ENCODE assay signal across 8 mouse cellular contexts in genomic region chr2:34965293-34965692, GRCm38 (mm10). TPM values are rescaled to one million over a fixed set of nuclear protein-coding genes. Genes with fewer than 3 reads are reported as not detected.
A peak's percentile ranks its signal among the peaks of the same experiment; 100 is the strongest.
DNase-seq lines count a peak whose midpoint lies in the region; ATAC-seq and TF ChIP-seq lines count a peak whose summit lies in the region.

No protein-coding gene starts in this region.

- H3K4me3 ChIP-seq in G1E (ENCODE audit: low read depth, low read length), result no peak overlapping the region; the same call in 1 of the 2 replicates
- no peak overlapping the region for H3K4me3 ChIP-seq in lung, embryonic 16.5 days (ENCODE audit: low read length)

- H3K27ac ChIP-seq in lung, embryonic 16.5 days (ENCODE audit: low read length), result no peak overlapping the region

- peak; percentile 87 for DNase-seq in CD4-positive, CD25-positive, alpha-beta regulatory T cell, adult 2 months (ENCODE audit: low read depth, low spot score)
- DNase-seq in G1E (ENCODE audit: low spot score), result peak; percentile 73
- DNase-seq in heart, postnatal 14 days, result peak; percentile 29
- DNase-seq in testis, postnatal 14 days (ENCODE audit: low spot score), result peak; percentile 37
- DNase-seq in left cerebral cortex, postnatal 4 days, result no peak

- H3K27me3 ChIP-seq in G1E (ENCODE audit: insufficient read depth, low read length), result peaks cover 15% of the 10 kb centered on the region
- H3K27me3 ChIP-seq in lung, embryonic 16.5 days (ENCODE audit: control insufficient read depth, insufficient read depth, low read depth, low read length), result no peaks in the 10 kb centered on the region

- TF ChIP-seq CTCF in G1E (IDR thresholded peaks at IDR 0.05; ENCODE audit: low read depth, low read length), result no peak

- no peak overlapping the region for H3K9ac ChIP-seq in lung, embryonic 16.5 days (ENCODE audit: low read length)

- 30% methylated on average over 9 of the region's 9 CpGs for WGBS in lung, embryonic 16.5 days

- intact Hi-C loops in heart, postnatal 14 days (cut with DNase I), result loop anchor here (5.0 kb wide), 1 partner anchor 293 kb away; no protein-coding TSS in a partner anchor
- intact Hi-C loops in left cerebral cortex, postnatal 4 days (cut with DNase I), result no loop called here

- peak overlapping the region; percentile 32; the same call in 1 of the 2 replicates for H3K4me2 ChIP-seq in lung, embryonic 16.5 days (ENCODE audit: low read depth, low read length)

- no peaks in the 10 kb centered on the region for H3K9me3 ChIP-seq in G1E (replicated peaks)
- H3K9me3 ChIP-seq in lung, embryonic 16.5 days (ENCODE audit: control insufficient read depth, low read length), result no peaks in the 10 kb centered on the region

- H3K4me1 ChIP-seq in G1E (ENCODE audit: insufficient read depth, low read depth, low read length), result peaks cover 19% of the 10 kb centered on the region
- peaks cover 13% of the 10 kb centered on the region for H3K4me1 ChIP-seq in lung, embryonic 16.5 days (replicated peaks; ENCODE audit: control insufficient read depth, insufficient read depth, low read length)

- no peaks in the 10 kb centered on the region for H3K36me3 ChIP-seq in G1E (replicated peaks)
- H3K36me3 ChIP-seq in lung, embryonic 16.5 days (ENCODE audit: control insufficient read depth, insufficient read depth, low read length), result no peaks in the 10 kb centered on the region

- ATAC-seq in CD4-positive, CD25-positive, alpha-beta regulatory T cell, adult 4 months, result no peak
- ATAC-seq in G1E (ENCODE audit: extremely low read depth, insufficient number of reproducible peaks, low FRiP score, poor library complexity, severe bottlenecking), result 0 out of 2 replicates have a peak, but pooled peaks have one; percentile 34
- peak; percentile 69 for ATAC-seq in lung, embryonic 16.5 days (ENCODE audit: low read depth)
- ATAC-seq in inflammation-experienced regulatory T-cells, adult 6 months, result no peak

RNA-seq across cellular contexts. Expression of gene Traf1, which starts 3.7 kb away (rescaled TPM):
- polyA plus RNA-seq in CD4-positive, CD25-positive, alpha-beta regulatory T cell, adult 4 months (2017; shearing (Covaris generic)), result 100 to 1,000 TPM; 300 to 441 TPM
- total RNA-seq in G1E (2014; fragmentation: Nextera tagmentation) (not detected in 2 replicates), G1E (2017) (0.12 and 0.27 TPM in 2 replicates)
- polyA plus RNA-seq in G1E (2012), result not detected in 2 replicates
- total RNA-seq in heart, postnatal 14 days (2021), result 1 to 10 TPM; 1.3 to 1.7 TPM
- 4.3 and 4.7 TPM in 2 replicates for polyA plus RNA-seq in lung, embryonic 16.5 days (2015; fragmentation: Nextera tagmentation; extraction: Ambion mirVana)
- 100 to 1,000 TPM; 240 to 310 (median 304) TPM for polyA plus RNA-seq in inflammation-experienced regulatory T-cells, adult 6 months (2017; shearing (Covaris generic))
- 1 to 10 TPM; 1.1 to 2.6 TPM for total RNA-seq in left cerebral cortex, postnatal 4 days (2021)

RNA-seq across cellular contexts. Expression of gene Phf19, which starts 51.5 kb away (rescaled TPM):
- polyA plus RNA-seq in CD4-positive, CD25-positive, alpha-beta regulatory T cell, adult 4 months (2017; shearing (Covaris generic)), result 1 to 10 TPM; 1.9 TPM
- total RNA-seq in G1E (2014; fragmentation: Nextera tagmentation) (not detected in 2 replicates), G1E (2017) (0.52 and 0.66 TPM in 2 replicates)
- 0.01 and 0.02 TPM in 2 replicates for polyA plus RNA-seq in G1E (2012)
- total RNA-seq in heart, postnatal 14 days (2021), result 1 to 10 TPM; 1.9 TPM
- 3.4 and 4.6 TPM in 2 replicates for polyA plus RNA-seq in lung, embryonic 16.5 days (2015; fragmentation: Nextera tagmentation; extraction: Ambion mirVana)
- 1 to 10 TPM; 1.1 to 3.9 (median 1.2) TPM for polyA plus RNA-seq in inflammation-experienced regulatory T-cells, adult 6 months (2017; shearing (Covaris generic))
- total RNA-seq in left cerebral cortex, postnatal 4 days (2021), result 1 to 10 TPM; 2.3 to 4.5 TPM

Comparison
In these comparisons a context has a peak if more than half of its experiments do, and no peak if none do; other contexts are left out.
1. ATAC-seq: peak in G1E (single experiment) and lung, embryonic 16.5 days (single experiment); none in CD4-positive, CD25-positive, alpha-beta regulatory T cell, adult 4 months (single experiment) and inflammation-experienced regulatory T-cells, adult 6 months (single experiment).
2. RNA of gene Traf1, which starts 3.7 kb away (polyA plus RNA-seq): 300 to 441 TPM in CD4-positive, CD25-positive, alpha-beta regulatory T cell, adult 4 months and 240 to 310 TPM in inflammation-experienced regulatory T-cells, adult 6 months; 4.3 to 4.7 TPM in lung, embryonic 16.5 days and not detected in G1E; every median in the first group is over 10 times any median in the second.